Mouse (Mus musculus): ENCODE data around the gene Klf12. TPM values are rescaled to one million over a fixed set of nuclear protein-coding genes. Genes with fewer than 3 reads are reported as not detected.
A peak's percentile ranks its signal among the peaks of the same experiment; 100 is the strongest.

The Klf12 gene
- total RNA-seq, 1 experiment from 2014 or later: 34.2 TPM

DNA sequence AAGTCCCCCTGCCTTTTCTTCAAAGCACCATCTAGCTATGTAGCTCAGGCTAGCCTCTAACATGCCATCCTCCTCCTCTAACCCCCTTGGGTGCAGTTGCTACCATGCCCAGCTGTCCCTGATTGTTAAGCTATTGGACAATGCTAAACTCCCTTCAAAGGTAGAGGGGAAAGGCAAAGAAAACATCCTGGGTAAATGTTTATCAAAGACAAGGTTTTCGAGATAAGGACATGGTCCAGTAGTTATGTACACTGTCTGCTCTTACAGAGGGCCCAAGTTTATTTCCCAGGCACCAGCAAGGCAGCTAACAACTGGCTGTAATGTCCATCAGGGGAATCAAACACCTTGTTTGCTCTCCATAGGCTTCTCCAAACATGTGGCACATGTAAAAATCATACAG is 53.1 kb downstream of the Klf12 start:
- DNase-seq: no peak

DNA sequence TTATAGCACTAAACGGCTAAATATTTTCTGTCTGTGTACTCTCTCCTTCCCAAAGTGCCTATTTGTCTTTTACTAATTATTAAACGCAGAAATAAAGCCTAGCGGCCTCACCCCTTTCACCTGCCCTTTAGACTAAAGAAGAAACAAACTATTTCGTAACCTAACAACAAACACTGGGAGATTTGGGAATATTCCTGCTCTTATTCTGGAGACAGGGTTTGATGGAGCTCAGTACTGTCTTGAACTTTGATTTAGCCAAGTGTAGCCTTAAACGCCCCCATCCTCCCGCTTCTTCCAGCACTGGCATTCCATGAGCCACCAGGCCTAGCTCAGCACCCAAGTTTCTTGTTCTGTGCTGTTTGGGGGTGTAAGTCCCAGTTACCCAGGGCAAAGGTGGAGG is 56.4 kb downstream of the Klf12 start:
- DNase-seq: no peak

DNA sequence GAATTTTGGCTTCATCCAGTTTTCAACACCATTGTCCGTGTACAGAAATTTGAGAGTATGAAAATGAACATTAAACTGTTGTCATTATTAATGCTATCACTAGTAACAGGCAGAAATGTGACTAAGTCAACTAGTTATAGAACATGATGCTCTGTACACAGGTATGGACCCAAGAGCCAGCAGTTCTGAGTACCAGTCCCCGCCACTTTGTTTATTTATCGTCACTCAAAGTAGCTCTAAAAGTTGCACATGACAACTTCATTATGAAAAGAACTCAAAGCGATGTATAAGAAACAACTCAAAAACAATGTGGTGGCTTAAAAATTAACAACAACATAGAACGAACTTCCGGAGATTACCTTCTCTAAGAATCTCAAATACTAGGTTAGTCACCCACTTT is 56.8 kb downstream of the Klf12 start:
- no peak for DNase-seq

DNA sequence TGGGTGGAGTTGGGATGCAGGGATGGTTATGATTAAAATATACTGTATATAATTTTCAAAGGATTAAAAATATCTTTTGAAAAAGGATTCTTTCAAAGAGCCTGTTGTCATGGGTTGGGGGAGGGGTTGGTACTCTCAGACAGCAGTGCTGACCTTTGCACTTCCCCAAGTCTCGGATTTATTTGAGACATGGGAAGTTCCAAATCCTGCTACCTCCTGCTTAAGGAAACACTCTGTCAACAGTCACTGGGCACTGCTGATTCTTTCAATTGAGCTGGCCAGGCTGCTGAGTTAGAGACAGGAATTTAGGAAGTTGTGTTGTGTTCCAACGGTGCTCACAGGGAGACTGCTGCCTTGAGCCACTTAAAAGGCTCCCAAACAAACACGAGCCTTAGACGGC is 60.3 kb downstream of the Klf12 start:
- no peak for DNase-seq

DNA sequence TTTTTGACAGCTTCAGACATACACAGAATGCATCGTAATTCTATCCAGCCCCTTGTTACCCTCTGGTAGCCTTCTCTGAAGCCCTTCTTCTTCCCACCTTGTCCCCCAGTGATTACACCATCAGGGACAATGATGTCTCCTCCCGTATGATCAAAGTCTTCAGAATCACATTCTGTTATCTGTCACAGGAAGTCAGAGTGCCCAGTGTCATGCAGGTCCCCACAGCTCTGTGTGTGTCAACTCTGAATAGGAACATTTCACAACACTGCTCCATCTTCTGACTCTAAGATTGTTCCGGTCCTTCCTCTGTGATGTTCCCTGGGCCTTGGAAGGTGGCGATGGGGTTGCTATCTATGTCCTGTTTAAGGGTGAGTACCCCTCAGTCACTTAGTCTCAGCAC is 62.2 kb downstream of the Klf12 start:
- no peak for DNase-seq

DNA sequence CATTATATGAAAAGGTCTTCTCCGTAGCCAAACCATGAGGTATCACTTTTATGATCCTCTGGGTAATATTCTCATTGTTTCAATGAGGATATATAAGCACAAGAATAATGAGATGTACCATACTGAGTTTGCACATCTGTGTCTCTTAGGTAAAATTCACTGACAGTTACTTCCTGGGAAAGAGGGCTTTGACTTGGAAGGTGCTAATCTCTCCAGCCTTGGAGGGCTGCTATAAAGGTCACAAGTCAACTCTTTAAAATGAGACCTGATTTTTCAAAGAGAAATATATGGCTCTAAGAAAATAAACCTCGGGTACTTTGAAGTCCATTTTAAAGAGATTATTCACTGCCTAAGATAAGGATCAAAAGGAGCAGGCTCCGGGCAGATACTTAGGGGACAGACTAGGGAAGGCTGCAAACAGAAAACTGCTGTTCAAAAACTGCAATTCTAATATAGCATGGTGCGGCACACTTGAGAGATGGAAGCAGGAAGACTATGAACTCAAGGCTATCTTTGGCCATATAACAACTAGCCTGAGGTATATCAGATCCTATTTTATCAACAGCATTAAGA is 69.2 kb downstream of the Klf12 start:
- DNase-seq: no peak

DNA sequence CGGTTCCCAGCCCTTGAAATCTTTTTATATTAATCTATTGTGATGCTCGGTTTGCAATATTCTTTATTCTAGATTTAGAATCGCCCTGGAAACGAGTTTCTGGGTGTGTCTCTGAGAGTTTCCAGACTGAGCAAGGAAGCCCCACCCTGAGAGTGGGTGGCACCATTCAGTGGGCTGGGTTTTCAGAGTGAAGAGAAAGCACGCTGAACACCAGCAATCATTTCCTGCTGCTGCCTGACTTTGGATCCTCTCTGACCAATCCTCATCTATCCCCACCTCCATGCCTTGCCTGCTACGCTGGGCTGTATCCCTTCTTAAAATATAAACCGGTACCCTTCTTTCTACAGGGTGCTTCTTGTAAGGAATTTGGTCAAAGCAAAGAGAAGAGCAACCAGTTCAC is 71.4 kb downstream of the Klf12 start:
- DNase-seq: peak; percentile 16

DNA sequence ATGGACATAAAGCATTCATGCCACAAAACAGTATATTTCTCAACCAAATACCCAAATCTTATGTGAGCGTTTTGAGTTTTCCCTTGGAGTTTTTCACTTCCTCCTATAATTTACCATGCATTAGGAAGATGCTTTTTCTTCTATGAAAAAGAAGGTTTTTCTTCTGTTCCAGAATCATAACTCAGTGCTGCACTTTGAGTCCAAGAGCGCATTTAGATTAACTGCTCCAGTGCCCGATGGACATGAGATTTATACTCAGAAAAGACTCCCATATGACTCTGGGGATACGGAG is 72.7 kb downstream of the Klf12 start:
- DNase-seq: no peak

DNA sequence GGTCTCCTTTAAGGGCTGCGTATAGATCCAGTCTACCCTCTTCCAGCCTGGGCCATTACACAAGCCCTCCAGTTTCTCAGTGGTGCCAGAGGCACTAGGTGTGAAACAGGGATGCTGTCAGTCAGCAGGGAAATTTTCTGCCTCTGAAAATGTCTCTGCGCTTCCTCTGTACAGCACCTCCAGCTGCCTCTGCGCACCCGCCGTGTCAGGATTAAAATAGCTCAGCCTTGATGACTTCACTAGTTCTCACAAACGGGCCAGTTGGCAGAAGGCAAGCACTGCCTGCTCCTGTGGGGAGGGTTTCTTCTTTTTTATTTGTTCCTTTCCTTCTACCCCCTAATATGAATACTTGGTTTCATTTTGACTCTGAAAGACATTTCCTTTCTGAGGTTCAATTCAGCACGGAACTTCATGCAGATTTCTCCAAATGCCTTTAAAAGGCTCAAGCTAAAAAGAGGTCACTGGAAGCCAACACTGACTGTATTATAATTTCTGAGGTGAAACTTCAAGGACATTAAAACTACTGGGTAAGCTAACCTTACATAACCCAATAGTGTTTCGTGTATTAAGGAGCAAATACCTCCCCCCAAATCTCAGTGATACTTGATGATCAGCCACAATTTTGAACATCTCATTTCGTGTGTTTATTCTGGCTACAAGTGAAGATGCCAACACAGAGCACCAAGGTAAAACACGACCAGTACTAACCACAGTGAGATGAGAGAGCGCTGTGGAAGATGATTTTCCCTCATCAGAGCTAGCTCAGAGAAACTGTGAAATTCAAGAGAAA is 73.2 kb downstream of the Klf12 start:
- peak; percentile 57 for DNase-seq

DNA sequence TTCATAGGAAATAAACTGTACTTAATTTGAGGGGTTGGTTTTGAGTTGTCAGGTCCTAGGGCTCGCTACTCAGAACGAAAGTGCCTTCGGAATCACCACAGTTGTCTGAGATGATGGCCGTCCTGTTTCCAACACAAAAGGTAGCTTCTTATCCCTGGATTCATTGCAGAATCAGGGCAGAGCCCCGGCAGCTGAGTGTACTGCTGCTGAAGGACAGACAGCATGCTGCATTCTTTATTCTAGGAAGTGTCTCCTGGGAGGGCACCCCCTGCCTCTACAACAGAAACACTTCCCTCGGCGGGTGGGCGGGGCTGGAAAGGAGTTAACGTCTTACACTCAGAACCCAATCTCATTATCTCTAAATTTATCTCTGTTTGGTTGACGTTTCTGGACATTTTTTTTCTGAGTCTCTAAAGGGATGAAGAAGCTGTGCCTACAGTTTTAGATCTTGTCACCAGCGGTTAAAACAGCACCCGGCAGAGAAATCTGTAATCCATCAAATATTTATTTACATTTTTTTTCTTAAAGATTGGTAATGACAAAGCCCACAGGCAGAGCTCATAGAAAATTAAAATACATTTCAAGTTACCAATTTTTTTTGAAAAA is 74.6 kb downstream of the Klf12 start:
- no peak for DNase-seq

DNA sequence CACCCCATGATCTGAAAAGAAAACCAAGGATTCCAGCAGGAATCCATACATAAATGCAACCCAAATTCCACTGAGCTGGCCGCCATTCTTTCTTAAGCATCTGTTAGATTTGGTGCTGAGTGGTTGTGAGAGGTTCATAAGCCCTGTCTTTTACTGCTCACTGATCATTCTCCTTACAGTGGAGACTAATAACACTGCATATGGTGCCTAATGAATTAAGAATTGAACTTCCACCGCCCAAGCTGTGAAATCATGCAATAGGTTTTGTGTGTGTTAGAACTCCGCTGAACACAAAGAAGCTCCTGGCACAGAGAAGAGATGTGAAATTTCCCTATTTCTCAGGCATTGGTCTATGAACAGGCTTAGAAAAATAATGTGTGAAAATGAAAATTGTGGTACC is 77.4 kb downstream of the Klf12 start:
- DNase-seq: no peak

DNA sequence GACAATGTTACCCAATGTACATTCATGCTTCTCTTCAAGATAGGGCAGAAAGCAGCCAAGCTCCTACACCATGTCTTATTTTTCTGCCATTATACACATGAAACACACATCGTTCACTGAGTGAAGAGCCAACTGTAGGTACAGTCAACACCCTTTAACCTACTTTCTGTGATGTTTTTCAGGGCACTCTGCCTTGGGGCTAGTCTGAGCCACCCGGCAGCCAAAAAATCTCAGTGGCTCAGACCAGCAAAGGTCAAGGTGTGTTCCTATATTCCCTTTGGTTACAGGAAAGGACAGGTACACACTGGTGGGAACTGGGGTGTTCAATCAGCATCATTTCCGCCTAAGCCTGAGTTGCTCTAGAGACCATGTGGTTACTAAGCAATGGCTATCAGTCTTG is 78.3 kb downstream of the Klf12 start:
- no peak for DNase-seq

DNA sequence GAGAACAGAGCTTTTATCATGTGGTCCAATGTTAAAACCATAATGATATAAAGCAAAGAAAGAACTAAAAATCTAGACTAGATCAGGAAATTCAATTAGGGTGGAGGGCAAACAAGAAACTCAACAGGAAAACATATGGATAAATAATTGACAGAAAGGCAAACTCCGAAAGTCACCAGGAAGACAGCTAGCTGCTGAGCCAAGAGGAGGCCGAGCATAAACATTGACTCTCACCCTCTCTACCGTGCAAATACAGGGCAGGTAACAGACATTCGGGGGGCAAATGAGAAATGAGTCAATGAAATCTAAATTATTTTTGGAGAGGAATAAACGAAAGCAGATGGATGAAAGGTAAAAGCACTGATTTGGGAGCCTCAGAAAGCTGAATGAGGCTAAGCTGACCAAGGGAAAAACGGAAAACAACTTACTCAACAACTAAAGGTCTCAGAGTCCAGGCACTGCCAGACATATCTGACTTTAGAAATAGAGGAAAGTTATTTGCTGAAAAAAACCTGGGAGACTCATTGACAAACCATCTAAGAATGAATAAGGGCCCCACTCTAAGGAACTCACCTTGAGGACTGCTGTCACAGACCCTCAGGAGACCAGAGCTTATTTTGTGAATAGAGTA is 84.3 kb downstream of the Klf12 start:
- DNase-seq: no peak

DNA sequence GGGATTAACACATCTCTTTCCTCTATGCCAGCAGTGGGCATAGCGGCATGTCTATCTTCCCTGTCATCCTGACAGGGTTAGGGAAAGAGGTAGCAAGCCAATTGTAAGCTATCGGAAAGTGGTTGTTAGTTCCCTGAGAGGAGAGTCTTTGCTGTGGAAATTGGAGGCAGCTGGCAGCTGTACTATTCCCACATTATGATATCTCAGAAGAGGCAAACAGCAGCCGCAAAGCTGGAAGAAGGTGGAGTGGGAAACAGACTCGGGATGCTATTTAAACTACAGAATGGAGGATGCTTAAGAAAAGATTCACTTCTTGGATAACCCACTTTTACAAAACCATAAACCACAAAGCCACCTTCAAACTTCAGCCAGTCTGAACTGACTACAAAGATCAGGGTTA is 85.8 kb downstream of the Klf12 start:
- no peak for DNase-seq

DNA sequence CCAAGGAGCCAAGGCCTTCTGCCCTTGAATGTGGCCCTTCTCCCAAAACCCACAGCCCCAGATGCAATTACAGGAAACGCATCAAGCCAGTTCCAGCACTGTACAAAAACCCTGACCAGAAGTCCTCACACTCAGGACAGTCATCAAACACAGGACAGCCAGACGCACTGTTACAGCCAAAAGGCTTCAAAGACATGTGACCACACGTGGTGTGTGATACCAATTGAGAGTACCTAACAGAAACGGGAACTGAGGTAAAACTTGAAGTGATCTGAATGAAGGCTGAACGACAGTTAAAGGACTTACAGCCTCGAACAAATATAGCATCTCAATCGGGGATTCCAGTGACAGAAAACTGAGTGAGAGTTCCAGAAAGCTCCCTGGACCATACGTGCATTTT is 87.3 kb downstream of the Klf12 start:
- DNase-seq: no peak

DNA sequence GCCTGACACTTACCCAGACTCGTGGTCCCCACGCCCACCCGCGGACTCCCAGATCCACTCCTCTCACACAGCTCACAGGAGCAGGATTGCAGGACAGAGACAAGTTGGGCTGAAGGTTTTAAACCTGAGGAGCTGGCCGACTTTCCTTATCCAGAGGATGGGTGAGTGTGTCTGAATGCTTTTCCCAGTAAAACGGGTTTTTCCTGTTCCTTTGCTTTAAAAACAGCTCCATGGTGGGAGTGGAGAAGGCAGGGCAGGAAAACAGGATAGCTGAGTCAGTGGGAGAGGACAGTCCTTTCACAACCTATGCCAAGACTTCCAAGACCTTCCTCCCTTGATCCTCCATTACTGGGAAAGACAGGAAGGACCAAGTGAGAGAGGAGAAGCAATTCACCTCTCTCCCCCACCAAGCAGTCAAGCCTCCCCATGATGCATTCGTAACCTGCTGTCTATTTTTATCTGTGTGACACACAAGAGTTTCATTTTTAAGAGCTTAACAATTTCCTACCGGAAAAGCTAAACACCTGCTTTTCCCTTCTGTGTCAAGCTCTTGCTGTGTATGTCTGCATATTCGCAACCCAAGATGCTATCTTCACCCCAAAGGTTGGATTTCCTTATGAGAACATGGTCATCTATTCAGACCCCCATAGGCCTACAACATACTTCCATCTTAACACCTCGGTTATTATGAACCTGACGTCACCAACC is 94.8 kb downstream of the Klf12 start:
- DNase-seq: no peak

DNA sequence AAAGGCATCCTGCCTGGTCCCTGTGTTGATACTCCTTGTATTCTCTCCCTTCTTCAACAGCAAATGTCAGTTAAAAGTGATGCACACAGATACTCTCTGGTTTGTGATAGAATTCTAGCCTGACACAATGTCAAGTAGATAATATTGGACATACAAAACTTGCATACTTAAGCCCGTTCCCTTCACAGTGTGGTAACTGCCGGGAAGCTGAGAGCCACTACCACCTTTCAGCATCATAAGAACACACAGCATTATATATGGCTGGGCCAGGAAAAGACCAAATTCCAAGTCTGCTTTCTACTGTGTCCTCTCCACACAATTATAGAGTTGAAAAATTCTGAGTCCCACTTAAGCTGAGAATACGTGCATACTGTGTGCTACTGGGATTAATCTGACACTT is 97.1 kb downstream of the Klf12 start:
- no peak for DNase-seq

DNA sequence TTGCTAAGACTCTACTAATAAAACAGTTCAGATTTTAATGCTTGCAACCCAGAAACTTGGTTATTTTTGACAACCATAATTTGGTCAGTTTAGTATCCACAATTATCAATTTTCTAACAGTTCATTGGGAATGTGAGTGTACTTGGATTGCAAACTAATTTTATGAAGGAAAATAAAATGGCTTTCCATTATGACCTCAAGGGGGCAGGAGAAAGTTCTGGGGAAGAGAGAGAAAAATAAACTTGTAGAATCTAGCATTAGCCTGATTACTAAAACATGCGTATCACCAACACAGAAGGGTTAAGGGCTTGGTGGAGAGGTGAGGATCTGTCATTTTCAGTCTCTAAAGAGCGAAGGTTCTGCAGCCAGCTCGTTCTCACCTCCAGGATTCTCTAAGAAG is 106.7 kb downstream of the Klf12 start:
- DNase-seq: no peak

DNA sequence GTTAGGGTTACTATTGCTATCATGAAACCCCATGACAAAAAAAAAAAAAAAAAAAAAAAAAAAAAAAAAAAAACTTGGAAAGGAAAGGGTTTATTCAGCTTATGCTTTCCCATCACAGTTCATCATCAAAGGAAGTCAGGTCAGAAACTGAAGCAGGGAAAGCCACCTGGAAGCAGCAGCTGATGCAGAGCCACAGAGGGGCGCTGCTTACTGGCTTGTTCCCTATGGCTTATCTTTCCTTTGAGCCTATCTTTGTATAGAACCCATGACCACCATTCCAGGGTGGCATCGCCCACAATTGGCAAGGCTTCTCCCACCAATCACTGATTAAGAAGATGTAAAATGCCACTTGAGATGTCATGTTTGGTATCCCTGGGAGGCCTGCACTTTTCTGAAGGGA is 119.4 kb downstream of the Klf12 start:
- no peak for DNase-seq

DNA sequence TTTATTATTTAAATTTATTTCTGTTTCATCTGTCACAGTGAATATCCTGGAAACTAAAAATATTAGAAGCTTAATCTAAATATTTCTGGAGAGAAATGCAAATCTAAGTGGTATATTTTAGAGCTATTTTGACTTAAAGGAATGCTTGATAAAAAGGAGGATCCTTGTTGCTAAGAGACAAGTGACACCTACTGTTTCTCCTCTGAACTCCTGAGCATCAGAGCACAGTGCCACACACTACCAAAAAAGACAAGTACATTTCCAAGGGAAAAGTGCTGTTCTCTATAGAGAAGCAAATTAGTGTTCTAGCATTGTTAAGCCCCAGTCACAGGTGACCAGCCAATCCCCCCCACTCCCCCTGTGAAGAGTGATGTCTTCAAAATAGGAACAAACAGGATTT is 127.8 kb downstream of the Klf12 start:
- DNase-seq: no peak

DNA sequence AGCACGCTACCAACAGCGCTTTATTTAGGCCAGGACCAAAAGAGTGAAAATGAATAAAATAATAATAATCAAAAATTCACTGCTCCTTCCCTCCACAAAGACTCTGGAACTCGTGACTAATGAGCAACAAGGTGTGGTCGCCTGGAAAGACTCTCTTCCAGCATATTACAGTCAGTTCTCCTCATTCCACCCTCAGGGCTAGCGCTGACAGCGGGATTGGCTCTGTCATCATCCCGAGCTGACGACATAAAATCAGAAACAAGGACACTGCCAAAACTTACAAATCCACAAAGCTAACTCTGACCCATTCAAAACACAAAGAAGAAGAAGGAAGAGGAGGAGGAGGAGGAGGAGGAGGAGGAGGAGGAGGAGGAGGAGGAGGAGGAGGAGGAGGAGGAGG is 136.8 kb downstream of the Klf12 start:
- no peak for DNase-seq

DNA sequence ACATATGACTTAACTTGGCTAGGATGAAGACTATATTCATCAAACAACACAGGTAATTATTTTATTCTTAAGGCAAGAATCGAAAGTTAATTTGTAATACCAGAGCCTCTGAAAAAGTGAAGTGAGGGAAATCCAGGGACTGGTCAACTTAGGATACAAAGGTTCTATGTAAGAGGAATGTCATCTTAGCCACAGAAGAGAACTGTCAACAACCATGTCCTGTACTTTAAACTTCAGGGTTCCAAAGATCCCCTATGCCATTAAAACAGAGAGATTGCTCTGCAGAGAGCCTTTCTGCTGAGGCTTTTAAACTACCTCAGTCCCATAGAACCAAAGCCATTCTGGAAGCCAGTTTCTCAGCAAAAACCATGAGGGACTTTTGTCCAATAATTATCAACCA is 144.1 kb downstream of the Klf12 start:
- no peak for DNase-seq

DNA sequence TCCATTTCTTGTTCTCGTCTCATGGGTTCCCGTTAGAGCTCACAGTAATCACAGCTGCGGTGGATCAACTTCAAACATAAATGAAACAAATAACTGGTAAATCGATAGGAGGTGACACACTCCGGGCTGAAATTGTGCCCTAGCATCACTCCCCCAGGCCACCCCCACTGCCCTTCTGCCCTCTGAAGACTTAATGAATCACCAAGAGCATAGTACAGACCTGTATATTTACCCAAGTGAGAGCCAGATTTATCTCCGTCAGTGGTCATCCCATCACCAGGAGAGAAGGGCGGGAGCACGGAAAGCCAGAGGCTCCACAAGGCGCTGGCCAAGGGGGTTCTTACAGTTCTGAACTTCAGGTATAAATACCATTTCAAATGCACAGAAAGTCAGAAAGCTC is 150.2 kb downstream of the Klf12 start:
- DNase-seq: no peak

Measured in adrenal gland, postnatal 25 days (tissue).